Mouse (Mus musculus) erythroblast, embryonic 14.5 days (primary cell): ENCODE results near the gene Tex21. TPM values are rescaled to one million over a fixed set of nuclear protein-coding genes. Genes with fewer than 3 reads are reported as not detected.
"Not testable (repeated sequence)": the region's sequence is repeated elsewhere in the genome, so short reads cannot be mapped to it uniquely, and the experiment has no call there.

ENCODE experiments used
- H3K27me3 ChIP-seq: 2 replicates; pipeline ENCODE4 v1.6.1; 2012; ENCODE audit warnings: inconsistent platforms; ENCODE audit not compliant: control insufficient read depth
- H3K36me3 ChIP-seq: 2 replicates; pipeline ENCODE4 v1.6.1; 2012; ENCODE audit warnings: mild to moderate bottlenecking, inconsistent platforms; ENCODE audit not compliant: control insufficient read depth
- H3K4me1 ChIP-seq: 2 replicates; pipeline ENCODE4 v1.6.1; 2012; ENCODE audit warnings: inconsistent platforms; ENCODE audit not compliant: control insufficient read depth
- H3K4me3 ChIP-seq: replicated peaks from 2 replicates; pipeline ENCODE3; 2012; ENCODE audit warnings: moderate library complexity, mild to moderate bottlenecking, inconsistent platforms
- H3K9me3 ChIP-seq: 2 replicates; pipeline ENCODE4 v1.6.1; 2012; ENCODE audit warnings: low read length, inconsistent platforms, mixed read lengths; ENCODE audit not compliant: control insufficient read depth
- GATA1 ChIP-seq: IDR thresholded peaks from 2 replicates; pipeline ENCODE4 v1.6.1; 2012; ENCODE audit warnings: low read length, inconsistent platforms, mixed read lengths
- TAL1 ChIP-seq: IDR thresholded peaks from 3 replicates; pipeline ENCODE4 v1.6.1; 2012; ENCODE audit warnings: low read length, inconsistent platforms, mixed read lengths
- polyA plus RNA-seq: library from polyadenylated mRNA; stranded (reverse); fragments of >175 nt; gene quantifications from 2 replicates; pipeline ENCODE4 v1.2.3, GENCODE M21; 2012

The Tex21 gene
- polyA plus RNA-seq, 1 experiment: not detected

DNA sequence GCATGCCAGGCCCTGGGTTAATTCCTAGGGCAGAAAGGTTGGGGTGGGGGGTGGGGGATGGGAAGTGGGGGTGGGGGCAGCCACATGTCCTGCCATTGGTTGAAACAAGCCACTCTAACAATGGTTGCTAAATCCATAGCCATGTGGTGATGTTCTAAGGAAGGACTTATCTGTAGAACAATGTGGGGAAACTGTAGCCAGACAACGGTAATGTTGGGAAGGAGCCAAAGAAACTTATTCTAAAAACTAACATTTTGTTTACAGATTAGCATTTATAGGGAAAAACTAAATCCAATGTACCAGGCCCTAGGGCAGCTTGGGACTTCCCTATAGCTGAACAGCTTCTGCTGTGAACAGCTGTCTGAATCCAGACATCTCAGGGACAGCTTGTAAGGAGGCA, 6.5 kb upstream of the Tex21 start:
- Histone ChIP-seq H3K4me1 (peaks cover 37% of the 10 kb centered on the region), H3K9me3 (no peaks in the 10 kb centered on the region), H3K4me3 (no peak overlapping the region), H3K27me3 (no peaks in the 10 kb centered on the region), H3K36me3 (no peaks in the 10 kb centered on the region)
- TF ChIP-seq GATA1 (no peak), TAL1 (no peak)

DNA sequence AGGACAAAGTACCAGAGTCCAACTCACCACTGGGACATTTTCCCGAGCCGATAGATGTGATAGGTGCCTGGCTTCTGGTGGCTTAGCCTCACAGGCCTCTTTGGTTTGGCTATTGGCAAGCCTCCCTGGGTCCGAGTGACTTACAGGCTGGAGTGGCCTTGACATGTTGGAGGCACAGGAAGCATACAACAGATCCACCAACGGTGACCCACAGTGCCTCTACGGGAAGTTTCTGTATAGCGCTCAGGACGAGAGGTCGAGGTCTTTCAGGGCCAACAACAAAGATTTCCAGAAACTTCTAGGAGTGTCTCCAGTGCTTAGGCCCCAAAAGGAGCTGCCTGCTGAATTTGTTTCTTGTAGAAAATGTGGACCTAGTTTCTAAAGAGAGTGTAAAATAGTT, 1.6 kb downstream of the Tex21 start:
- peaks cover 26% of the 10 kb centered on the region for H3K4me1 ChIP-seq

DNA sequence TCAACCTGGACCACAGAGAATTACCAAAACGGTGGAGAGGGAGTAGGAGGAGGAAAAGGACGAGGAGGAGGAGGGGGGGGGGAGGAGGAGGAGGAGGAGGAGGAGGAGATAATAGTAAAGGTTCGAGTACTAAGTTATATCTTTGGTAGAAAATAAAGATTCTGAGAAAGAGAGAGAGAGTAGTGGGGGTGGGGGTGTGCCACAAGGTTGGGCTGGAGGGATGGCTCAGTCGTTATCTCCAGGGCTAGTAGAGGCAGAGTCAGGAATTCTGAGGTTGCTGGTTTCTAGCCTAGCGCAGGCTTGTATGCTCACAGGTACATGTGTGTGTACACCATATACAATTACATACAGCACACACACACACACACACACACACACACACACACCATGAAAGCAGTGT, 4.7 kb downstream of the Tex21 start:
- Histone ChIP-seq H3K9me3 (no peaks in the 10 kb centered on the region), H3K36me3 (no peaks in the 10 kb centered on the region), H3K4me3 (peak overlapping the region; percentile 24), H3K27me3 (no peaks in the 10 kb centered on the region), H3K4me1 (peaks cover 50% of the 10 kb centered on the region)
- no peak for TF ChIP-seq GATA1
- no peak for TF ChIP-seq TAL1

More for the DNA sequence above, 1.6 kb downstream of the Tex21 start:
- Histone ChIP-seq H3K36me3 (no peaks in the 10 kb centered on the region), H3K4me3 (no peak overlapping the region), H3K9me3 (no peaks in the 10 kb centered on the region), H3K27me3 (no peaks in the 10 kb centered on the region)
- TF ChIP-seq TAL1 (no peak), GATA1 (no peak)

DNA sequence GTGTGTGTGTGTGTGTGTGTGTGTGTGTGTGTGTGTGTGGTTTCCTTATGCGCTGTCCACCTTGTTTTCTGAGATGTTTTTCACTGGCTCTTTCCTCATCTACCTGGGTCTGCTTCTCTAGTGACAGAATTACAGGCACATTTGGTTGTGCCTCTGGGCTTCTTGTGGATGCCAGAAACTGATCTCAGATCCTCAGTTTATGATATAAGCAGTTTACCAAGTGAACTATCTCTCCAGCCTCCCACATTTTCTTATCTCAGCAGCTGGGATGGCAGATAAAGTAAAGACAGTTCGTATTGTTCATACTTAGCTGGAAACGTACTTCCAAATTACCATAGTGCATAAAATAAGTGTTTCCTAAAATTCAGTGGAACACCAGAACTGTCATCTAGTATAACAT, 5.5 kb downstream of the Tex21 start:
- TF ChIP-seq TAL1 (no peak), GATA1 (peak; percentile 67)
- Histone ChIP-seq H3K4me1 (peaks cover 50% of the 10 kb centered on the region), H3K4me3 (no peak overlapping the region)

DNA sequence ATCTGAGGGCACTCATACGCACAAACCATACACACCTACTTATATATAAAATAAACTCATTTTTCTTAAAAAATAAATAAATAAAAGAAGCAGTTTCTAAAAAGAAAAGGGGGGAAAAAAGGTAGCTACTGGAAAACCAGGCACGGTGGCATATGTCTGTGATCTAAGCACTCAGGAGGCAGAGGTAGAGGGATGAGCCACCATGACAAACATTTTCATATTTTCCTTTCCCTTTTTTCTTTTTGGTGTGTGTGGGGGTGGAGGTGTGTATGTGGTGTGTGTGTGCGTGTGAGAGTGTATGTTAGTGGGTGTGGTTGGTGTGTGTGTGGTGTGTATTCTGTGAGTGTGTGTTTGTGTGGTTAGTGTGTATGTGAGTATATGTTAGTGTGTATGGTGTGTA, 5.9 kb downstream of the Tex21 start:
- Histone ChIP-seq H3K9me3 (no peaks in the 10 kb centered on the region), H3K36me3 (no peaks in the 10 kb centered on the region), H3K27me3 (no peaks in the 10 kb centered on the region), H3K4me1 (peaks cover 51% of the 10 kb centered on the region), H3K4me3 (no peak overlapping the region)
- TF ChIP-seq TAL1: no peak
- TF ChIP-seq GATA1: no peak

More for the DNA sequence above, 5.5 kb downstream of the Tex21 start:
- no peaks in the 10 kb centered on the region for H3K9me3 ChIP-seq
- no peaks in the 10 kb centered on the region for H3K27me3 ChIP-seq
- H3K36me3 ChIP-seq: no peaks in the 10 kb centered on the region

DNA sequence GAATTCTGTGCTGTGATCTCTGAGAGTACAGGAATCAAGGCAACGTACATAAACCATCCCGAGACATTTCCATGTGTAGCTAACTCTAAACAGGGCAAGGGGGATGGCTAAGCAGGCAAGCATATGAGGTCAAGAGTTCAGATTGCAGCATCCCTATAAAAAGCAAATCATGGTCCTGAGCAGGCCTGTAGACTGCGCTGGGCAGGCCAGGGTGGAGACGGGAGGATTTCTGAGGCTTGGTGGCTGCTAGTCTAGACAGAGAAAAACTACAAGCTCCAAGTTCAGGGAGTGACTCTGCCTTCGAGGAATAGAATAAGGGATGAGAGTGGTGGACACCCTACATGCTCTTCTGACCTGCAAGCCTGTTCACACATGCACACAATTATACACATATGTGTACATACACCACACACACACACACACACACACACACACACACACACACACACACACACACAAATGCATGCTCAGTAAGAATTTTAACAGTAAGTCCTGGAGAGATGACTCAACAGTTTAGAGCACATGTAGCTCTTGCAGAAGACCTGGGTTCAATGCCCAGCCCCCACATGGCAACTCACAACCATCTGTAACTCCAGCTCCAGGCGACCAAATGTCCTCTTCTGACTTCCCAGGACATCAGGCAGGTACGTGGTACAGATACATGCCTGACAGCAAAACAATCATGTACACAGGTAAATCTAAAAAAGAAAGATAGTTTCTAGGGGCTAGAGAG, 6.5 kb downstream of the Tex21 start:
- no peak overlapping the region for H3K4me3 ChIP-seq
- H3K27me3 ChIP-seq: no peaks in the 10 kb centered on the region
- no peaks in the 10 kb centered on the region for H3K9me3 ChIP-seq
- H3K4me1 ChIP-seq: peaks cover 53% of the 10 kb centered on the region
- TF ChIP-seq TAL1 (no peak), GATA1 (no peak)
- no peaks in the 10 kb centered on the region for H3K36me3 ChIP-seq

DNA sequence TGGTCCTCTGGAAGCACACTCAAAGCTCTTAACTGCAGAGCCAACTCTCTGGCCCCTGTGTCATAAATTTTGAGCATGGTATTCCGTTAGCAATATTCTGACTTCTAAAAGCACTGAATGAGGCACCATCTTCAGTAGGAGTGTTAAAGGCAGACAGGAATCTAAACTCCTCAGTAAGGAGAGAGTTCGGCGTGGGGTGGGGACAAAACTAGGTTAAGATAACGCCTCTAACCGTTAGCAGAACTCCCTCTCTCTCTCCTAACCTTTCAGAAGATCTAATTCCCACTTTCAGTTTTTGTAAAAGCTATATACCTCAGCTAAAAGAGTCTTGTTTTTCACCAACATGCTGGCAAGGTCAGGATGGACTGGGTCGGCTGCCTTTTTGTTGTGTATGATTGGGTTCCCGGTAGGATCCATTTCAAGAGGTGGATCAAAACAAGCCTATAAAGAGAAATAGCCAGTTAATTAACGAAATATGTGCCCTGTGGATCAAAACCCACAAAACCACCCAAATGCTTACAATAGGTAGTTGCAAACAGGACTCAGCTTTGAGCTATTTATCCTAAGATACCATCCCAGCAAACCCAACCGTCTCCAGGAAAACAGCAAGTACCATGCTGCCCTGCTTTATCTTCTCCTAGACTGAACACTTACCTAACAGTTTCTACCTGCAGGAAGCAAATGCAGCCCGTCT, 7.3 kb downstream of the Tex21 start:
- Histone ChIP-seq H3K36me3 (no peaks in the 10 kb centered on the region), H3K4me1 (peaks cover 53% of the 10 kb centered on the region), H3K4me3 (no peak overlapping the region), H3K9me3 (no peaks in the 10 kb centered on the region), H3K27me3 (no peaks in the 10 kb centered on the region)
- no peak for TF ChIP-seq TAL1
- TF ChIP-seq GATA1: no peak

DNA sequence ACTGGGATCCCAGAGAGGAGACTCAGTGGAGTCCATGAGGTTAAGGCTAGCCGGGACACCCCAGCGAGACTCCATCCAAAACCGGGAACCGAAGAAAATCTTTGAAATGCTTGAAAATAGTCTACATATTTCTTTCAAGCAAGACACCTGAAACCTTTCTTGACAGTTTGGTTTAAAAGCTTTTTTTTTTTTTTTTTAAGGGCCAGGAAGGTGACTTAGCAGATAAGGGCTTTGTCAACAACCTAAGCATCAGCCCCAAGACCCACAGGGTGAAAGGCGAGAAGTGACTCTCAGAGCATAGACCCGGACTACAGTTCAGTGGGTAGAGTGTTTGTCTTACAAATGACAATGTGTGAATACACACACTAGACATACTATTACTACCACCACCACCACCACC, 11.3 kb downstream of the Tex21 start:
- H3K27me3 ChIP-seq: no peaks in the 10 kb centered on the region
- no peaks in the 10 kb centered on the region for H3K36me3 ChIP-seq
- H3K4me1 ChIP-seq: peaks cover 30% of the 10 kb centered on the region
- H3K9me3 ChIP-seq: no peaks in the 10 kb centered on the region
- TF ChIP-seq TAL1 (no peak), GATA1 (no peak)
- H3K4me3 ChIP-seq: no peak overlapping the region

DNA sequence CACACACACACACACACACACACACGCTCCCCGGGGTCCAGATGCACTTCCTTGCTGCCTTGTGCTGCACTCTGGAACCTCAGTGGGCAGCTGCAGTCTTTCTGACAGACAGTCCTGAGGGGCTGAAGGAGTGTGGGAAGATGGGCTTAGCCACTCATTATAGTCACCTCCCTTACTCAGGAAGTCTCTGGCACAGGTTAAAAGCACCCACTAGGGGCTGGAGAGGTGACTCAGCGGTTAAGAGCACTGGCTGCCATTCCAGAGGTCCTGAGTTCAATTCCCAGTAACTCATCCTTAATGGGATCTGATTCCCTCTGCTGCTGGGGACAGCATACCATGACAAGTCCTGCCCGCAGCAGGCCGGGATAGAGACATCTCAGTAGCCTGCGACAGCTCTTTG, 15.9 kb downstream of the Tex21 start:
- Histone ChIP-seq H3K27me3 (no peaks in the 10 kb centered on the region), H3K36me3 (no peaks in the 10 kb centered on the region), H3K4me3 (no peak overlapping the region), H3K9me3 (no peaks in the 10 kb centered on the region), H3K4me1 (peaks cover 2% of the 10 kb centered on the region)
- no peak for TF ChIP-seq GATA1
- TF ChIP-seq TAL1: no peak

DNA sequence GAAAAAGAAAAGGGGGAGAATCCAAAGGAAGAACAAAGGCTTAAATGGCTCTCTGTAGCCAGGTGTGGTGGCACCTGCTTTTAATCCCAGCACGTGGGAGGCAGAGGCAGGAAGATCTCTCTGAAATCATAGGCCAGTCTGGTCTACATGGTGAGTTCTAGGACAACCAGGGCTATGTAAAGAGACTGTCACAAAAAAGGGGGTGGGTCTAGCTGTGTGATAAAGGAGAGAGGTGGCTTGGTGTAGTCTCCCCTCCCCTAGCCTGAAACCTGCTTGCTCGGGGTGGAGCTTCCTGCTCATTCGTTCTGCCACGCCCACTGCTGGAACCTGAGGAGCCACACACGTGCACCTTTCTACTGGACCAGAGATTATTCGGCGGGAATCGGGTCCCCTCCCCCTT, 24.4 kb downstream of the Tex21 start:
- not testable (repeated sequence) for H3K27me3 ChIP-seq, H3K4me1 ChIP-seq, H3K9me3 ChIP-seq, H3K36me3 ChIP-seq, H3K4me3 ChIP-seq
